Mouse (Mus musculus) adrenal gland, adult 18-20 months (tissue): ENCODE data around the gene Rnd1. TPM values are rescaled to one million over a fixed set of nuclear protein-coding genes. Genes with fewer than 3 reads are reported as not detected.

Source experiments
- DNase-seq, 2 experiments: peaks; one replicate each; pipeline ENCODE4 v3.0.0; 2021 to 2022; ENCODE audit warnings: low spot score in 2 of 2
- total RNA-seq, 2 experiments: library from RNA; stranded (reverse); gene quantifications; 1 replicate in 1 of 2; 2 replicates in 1 of 2; pipeline ENCODE4 v1.2.3; 2021

The Rnd1 gene
- total RNA-seq, 2 experiments from 2014 or later, result 2.0 to 7.6 TPM

GRCm38 (mm10) chr15:98645057-98646026, 31.9 kb downstream of the Rnd1 start:
- DNase-seq, result no peak

GRCm38 (mm10) chr15:98644406-98644805, 32.9 kb downstream of the Rnd1 start:
- DNase-seq, result no peak

GRCm38 (mm10) chr15:98640157-98640556, 37.1 kb downstream of the Rnd1 start:
- DNase-seq, result no peak

- no peak for DNase-seq
Measured at GRCm38 (mm10) chr15:98637155-98637554, 40.1 kb downstream of the Rnd1 start.

DNA sequence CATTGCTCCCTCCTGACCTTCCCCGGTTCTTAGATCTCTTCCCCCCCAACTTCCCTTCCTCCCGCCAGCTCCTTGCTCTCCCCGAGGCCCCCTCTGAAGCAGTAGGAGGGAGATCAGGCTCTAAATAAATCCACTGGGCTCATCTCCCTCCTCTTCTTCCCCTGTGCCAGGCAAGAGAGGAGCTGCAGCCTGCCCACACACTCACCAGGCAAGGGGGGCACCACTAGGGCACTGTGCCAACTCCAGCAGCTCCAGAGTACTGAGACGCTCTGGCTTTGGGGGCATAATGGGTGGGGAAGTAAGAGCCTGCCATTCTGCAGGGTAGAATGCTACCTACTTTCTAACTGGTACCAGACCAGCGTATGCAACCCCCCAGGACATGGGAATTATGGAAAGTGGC, 40.7 kb downstream of the Rnd1 start:
- DNase-seq, result no peak

- DNase-seq, result peak in 1 of 2 experiments; percentile 18
Measured at GRCm38 (mm10) chr15:98635291-98635841, 41.9 kb downstream of the Rnd1 start.

DNA sequence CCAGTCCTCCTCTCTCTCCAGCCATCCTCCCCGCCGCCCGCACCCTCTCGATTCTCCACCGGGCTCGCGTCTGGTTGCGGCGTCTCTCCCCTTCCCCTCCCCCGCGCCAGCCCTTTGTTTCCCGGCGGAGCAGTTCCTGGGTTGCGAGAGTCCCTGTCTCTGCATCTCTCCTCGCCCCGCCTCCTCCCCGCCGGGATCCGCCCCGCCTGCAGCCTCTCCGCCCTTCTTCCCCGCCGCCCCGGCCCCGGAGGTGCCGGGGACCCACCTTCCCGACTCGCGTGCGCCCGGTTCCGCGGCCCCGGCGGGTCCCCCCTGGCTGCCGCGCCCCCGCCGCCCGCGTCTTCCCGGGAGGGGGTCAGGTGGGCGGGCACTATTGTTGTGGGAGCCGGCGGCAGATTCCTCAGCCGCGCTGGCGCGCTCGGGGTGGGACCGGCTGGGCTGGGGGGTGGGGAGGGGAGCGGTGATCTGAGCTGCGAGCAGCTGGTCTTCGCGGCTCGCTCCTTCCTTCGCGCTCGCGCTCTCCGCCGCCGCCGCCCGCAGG, 42.6 kb downstream of the Rnd1 start:
- DNase-seq, result peak; percentile 77 to 80

DNA sequence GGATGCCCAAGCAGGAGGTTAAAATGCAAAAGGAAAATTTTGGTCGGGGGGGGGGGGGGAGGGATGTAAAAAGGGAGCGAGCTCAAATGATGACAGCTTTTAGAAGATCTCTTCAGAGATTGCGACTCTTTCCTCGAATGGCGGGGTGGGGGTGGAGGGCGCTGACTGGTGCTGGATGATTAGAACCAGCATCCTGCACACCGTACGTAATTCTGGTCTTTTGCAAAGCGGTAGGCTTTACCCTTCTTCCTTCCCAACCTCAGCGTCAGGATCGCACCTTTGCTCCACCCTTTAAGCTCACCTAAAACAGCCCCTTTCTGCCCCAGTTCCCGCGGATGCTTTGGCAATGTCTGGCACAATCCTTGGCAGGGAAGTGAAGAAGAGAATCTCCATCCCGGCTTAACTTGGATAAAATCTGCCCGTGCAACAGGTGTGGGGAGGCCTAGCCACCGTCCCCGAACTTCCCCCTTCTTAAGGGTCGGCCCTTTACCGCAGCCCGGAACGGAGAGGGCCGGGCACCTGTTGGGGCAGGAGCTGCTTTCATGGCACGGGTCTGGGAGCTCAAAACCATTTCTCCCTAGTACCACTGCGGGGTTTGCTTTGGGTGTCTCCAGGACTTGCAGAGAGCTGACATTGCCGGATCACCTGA, 43.3 kb downstream of the Rnd1 start:
- DNase-seq, result no peak

DNA sequence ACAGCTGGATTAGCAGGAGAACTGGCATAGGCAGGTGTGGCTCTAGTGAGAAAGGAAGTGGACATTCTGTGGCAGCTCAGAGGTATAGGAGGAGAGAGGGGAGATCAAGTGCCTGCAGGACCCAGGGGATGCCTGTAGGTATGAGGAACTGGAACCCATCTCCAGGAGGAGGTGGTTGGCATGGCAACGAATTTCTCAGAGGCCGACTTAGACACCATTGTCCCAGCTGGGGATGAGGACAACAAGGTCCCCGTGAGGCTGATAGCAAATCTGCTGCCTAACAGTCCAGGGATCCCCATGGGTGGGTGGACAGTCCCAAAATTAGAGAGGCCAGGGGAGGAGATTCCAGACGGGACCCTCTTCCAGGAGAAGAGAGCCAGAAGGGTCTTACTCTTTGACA, 44.3 kb downstream of the Rnd1 start:
- DNase-seq, result no peak

- peak in 1 of 2 experiments; percentile 54 for DNase-seq
Measured at GRCm38 (mm10) chr15:98632107-98632744, 45.0 kb downstream of the Rnd1 start.

DNA sequence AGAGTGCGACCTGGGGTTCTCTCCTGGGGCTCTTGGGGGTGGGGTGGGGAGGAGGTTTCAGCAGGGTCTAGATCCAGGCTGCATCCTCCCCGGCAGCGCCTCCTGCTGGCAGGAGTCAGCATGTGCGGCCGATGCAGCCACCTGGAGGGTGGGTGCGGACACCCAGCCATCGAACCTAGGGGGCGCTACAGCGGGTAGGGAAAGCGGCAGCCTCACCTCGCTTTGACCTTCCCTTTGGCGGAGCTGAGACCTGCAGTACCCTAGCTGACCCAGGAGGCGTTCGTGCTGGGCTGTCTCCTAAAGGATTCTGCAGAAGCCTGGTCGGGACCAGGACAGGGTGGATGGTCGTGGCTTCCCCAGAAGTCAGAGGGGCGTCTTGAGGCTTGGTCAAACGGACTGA, 45.8 kb downstream of the Rnd1 start:
- DNase-seq, result peak; percentile 57 to 65

GRCm38 (mm10) chr15:98630540-98630939, 46.7 kb downstream of the Rnd1 start, which contains the start of gene Cacnb3:
Cacnb3 (plus strand) TSS chr15:98630840.
- DNase-seq, result no peak

- DNase-seq, result no peak
Measured at GRCm38 (mm10) chr15:98629464-98629863, 47.8 kb downstream of the Rnd1 start.

GRCm38 (mm10) chr15:98628589-98629254, 48.5 kb downstream of the Rnd1 start:
- DNase-seq, result no peak

DNA sequence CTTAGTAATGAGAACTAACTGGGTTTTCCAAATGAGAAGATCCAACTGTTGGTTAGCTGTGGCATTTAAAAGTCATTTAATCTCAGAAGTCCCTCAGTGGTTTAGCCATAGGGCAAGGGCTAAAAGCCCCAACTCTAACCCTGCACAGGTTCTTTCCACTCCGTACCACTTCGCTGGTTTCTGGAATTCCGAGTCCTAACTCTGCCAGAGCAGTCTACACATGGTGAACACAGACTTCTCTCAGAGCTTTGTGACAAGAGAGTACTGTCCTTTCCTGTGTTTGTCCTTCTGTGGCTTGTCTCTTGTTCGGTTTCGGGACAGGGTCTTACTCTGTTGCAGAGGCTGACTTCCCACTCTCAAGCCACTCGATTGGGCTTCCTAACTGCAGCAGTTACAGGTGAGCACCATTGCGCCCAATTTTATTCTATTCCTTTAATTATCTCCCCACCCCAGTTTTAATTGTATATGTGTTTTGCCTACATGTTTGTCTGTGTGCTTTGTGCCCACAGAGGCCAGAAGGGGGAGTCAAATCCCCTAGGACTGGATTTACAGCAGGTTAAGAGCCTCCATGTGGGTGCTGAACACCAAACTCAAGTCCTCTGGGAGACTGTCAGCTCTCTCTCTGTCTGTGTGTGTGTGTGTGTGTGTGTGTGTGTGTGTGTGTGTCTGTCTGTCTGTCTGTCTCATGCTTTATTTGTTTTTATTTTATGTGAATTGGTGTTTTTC, 50.6 kb downstream of the Rnd1 start:
- DNase-seq, result no peak

- no peak for DNase-seq
Measured at GRCm38 (mm10) chr15:98626078-98626477, 51.2 kb downstream of the Rnd1 start.

GRCm38 (mm10) chr15:98623361-98623821, 53.9 kb downstream of the Rnd1 start:
- DNase-seq, result no peak

- no peak for DNase-seq
Measured at GRCm38 (mm10) chr15:98622721-98623120, 54.5 kb downstream of the Rnd1 start.

DNA sequence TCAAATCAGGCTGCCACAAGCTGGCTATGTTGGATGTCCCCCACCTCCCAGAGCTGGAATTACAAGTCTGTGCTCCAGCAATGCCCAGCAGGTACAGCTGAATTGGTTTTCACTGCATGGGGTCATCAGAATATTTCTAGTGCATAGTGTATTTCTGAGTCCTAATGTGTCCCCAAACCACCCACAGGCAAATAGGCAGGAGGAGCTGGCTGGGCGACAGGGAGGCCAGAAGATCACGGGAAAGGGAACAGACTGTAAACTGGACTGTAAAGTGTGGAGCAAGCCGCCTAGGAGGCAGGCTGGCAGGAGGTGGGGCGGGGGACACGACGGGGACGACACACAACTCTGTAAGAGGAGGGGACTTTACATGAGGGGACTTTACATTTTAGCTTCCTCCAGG, 55.1 kb downstream of the Rnd1 start:
- no peak for DNase-seq

GRCm38 (mm10) chr15:98617176-98617537, 60.1 kb downstream of the Rnd1 start:
- DNase-seq, result peak; percentile 81 to 87
